Mouse (Mus musculus) neural tube, embryonic 11.5 days (tissue): ENCODE results near the gene Ric1. TPM values are rescaled to one million over a fixed set of nuclear protein-coding genes. Genes with fewer than 3 reads are reported as not detected.
"Not testable (repeated sequence)": the region's sequence is repeated elsewhere in the genome, so short reads cannot be mapped to it uniquely, and the experiment has no call there.

Experiments
- ATAC-seq: fragments of 200-750 bp; cut with Nextera tagmentation; 2 replicates; pipeline ENCODE4 v1.8.0; 2017; ENCODE audit warnings: moderate number of reproducible peaks, mild to moderate bottlenecking, moderate TSS enrichment, moderate library complexity; ENCODE audit not compliant: insufficient read depth, low FRiP score, low TSS enrichment
- DNase-seq: peaks from one replicate; pipeline ENCODE4 v3.0.0-alpha.2; 2015; ENCODE audit warnings: low spot score
- H3K27ac ChIP-seq: fragments of 300-500 bp; sonication (generic); 2 replicates; pipeline ENCODE4 v1.5.1; 2014; ENCODE audit warnings: low read depth, mild to moderate bottlenecking, low read length
- H3K27me3 ChIP-seq: fragments of 300-500 bp; sonication (generic); 2 replicates; pipeline ENCODE4 v1.6.1; 2014; ENCODE audit warnings: mild to moderate bottlenecking, low read length, mixed read lengths; ENCODE audit not compliant: control insufficient read depth, insufficient read depth
- H3K36me3 ChIP-seq: fragments of 300-500 bp; sonication (generic); 2 replicates; pipeline ENCODE4 v1.6.1; 2014; ENCODE audit warnings: mild to moderate bottlenecking, low read length, moderate library complexity, mixed read lengths; ENCODE audit not compliant: control insufficient read depth, insufficient read depth
- H3K4me1 ChIP-seq: fragments of 300-500 bp; sonication (generic); 2 replicates; pipeline ENCODE4 v1.6.1; 2014; ENCODE audit warnings: low read length, mixed read lengths; ENCODE audit not compliant: control insufficient read depth, insufficient read depth
- H3K4me2 ChIP-seq: fragments of 300-500 bp; sonication (generic); 2 replicates; pipeline ENCODE4 v1.6.1; 2014; ENCODE audit warnings: low read depth, mild to moderate bottlenecking, moderate library complexity
- H3K4me3 ChIP-seq: fragments of 300-500 bp; sonication (generic); 2 replicates; pipeline ENCODE4 v1.5.1; 2014; ENCODE audit warnings: low read depth, low read length
- H3K9ac ChIP-seq: fragments of 300-500 bp; sonication (generic); 2 replicates; pipeline ENCODE4 v1.6.1; 2014; ENCODE audit warnings: mild to moderate bottlenecking, low read length
- H3K9me3 ChIP-seq: fragments of 300-500 bp; sonication (generic); 2 replicates; pipeline ENCODE4 v1.6.1; 2016; ENCODE audit warnings: low read length; ENCODE audit not compliant: control insufficient read depth
- WGBS: fragments of 180-500 bp; shearing (Covaris S2); extraction: QIAGEN DNeasy Blood & Tissue Kit; methylation state at CpG from one replicate; pipeline ENCODE4 v1.1.7; 2014; 5-methylcytosine and 5-hydroxymethylcytosine counted together
- polyA plus RNA-seq: library from polyadenylated mRNA; unstranded; fragments of >200 nt; fragmentation: Nextera tagmentation; extraction: Ambion mirVana; gene quantifications from 2 replicates; pipeline ENCODE4 v1.2.1, GENCODE M21; 2014

Gene Ric1
- polyA plus RNA-seq, 1 experiment from 2014 or later: 14.4 TPM

- DNase-seq: no peak
- 75% methylated on average over 4 of the region's 4 CpGs for WGBS
- no peak overlapping the region for H3K4me3 ChIP-seq
- H3K27me3 ChIP-seq: no peaks in the 10 kb centered on the region
- H3K9ac ChIP-seq: no peak overlapping the region
- no peaks in the 10 kb centered on the region for H3K9me3 ChIP-seq
- ATAC-seq: no peak
- H3K27ac ChIP-seq: no peak overlapping the region
- no peaks in the 10 kb centered on the region for H3K36me3 ChIP-seq
- H3K4me2 ChIP-seq: no peak overlapping the region
- H3K4me1 ChIP-seq: no peaks in the 10 kb centered on the region
Observed at GRCm38 (mm10) chr19:29562166-29562565, 40.1 kb downstream of the Ric1 start.

GRCm38 (mm10) chr19:29562603-29563002 lies 40.5 kb downstream of the Ric1 start:
- Histone ChIP-seq H3K36me3 (no peaks in the 10 kb centered on the region), H3K9ac (no peak overlapping the region), H3K27me3 (no peaks in the 10 kb centered on the region), H3K4me2 (no peak overlapping the region), H3K9me3 (no peaks in the 10 kb centered on the region), H3K27ac (no peak overlapping the region), H3K4me3 (no peak overlapping the region), H3K4me1 (no peaks in the 10 kb centered on the region)
- WGBS: 69% methylated on average over 3 of the region's 3 CpGs
- DNase-seq: no peak
- ATAC-seq: no peak

GRCm38 (mm10) chr19:29563258-29563779 lies 41.2 kb downstream of the Ric1 start:
- no peaks in the 10 kb centered on the region for H3K4me1 ChIP-seq
- no peaks in the 10 kb centered on the region for H3K9me3 ChIP-seq
- 72% methylated on average over 7 of the region's 7 CpGs for WGBS
- no peak overlapping the region for H3K27ac ChIP-seq
- ATAC-seq (no peak), DNase-seq (peak; percentile 40)
- no peaks in the 10 kb centered on the region for H3K27me3 ChIP-seq
- H3K4me2 ChIP-seq: no peak overlapping the region
- no peaks in the 10 kb centered on the region for H3K36me3 ChIP-seq
- no peak overlapping the region for H3K9ac ChIP-seq
- no peak overlapping the region for H3K4me3 ChIP-seq

GRCm38 (mm10) chr19:29566512-29566911 lies 44.4 kb downstream of the Ric1 start:
- ATAC-seq: no peak
- Histone ChIP-seq H3K4me2 (no peak overlapping the region), H3K27me3 (no peaks in the 10 kb centered on the region), H3K36me3 (peaks cover 5% of the 10 kb centered on the region; the same call in 1 of the 2 replicates), H3K27ac (no peak overlapping the region), H3K9me3 (no peaks in the 10 kb centered on the region), H3K4me3 (no peak overlapping the region), H3K4me1 (no peaks in the 10 kb centered on the region), H3K9ac (no peak overlapping the region)
- WGBS: 88% methylated on average over 1 of the region's 1 CpGs
- DNase-seq: no peak

GRCm38 (mm10) chr19:29582439-29582838 lies 60.4 kb downstream of the Ric1 start:
- no peaks in the 10 kb centered on the region for H3K27me3 ChIP-seq
- 90% methylated on average over 2 of the region's 2 CpGs for WGBS

GRCm38 (mm10) chr19:29583734-29584133 lies 61.7 kb downstream of the Ric1 start:
- H3K4me1 ChIP-seq: no peaks in the 10 kb centered on the region
- H3K27me3 ChIP-seq: no peaks in the 10 kb centered on the region
- no peaks in the 10 kb centered on the region for H3K9me3 ChIP-seq
- H3K4me2 ChIP-seq: no peak overlapping the region
- DNase-seq: no peak
- no peak overlapping the region for H3K27ac ChIP-seq
- ATAC-seq: no peak
- H3K9ac ChIP-seq: no peak overlapping the region
- peaks cover 7% of the 10 kb centered on the region for H3K36me3 ChIP-seq
- no peak overlapping the region for H3K4me3 ChIP-seq
- 92% methylated on average over 6 of the region's 6 CpGs for whole genome bisulfite sequencing

More at GRCm38 (mm10) chr19:29582439-29582838, 60.4 kb downstream of the Ric1 start:
- no peak overlapping the region for H3K27ac ChIP-seq
- H3K4me3 ChIP-seq: no peak overlapping the region
- no peaks in the 10 kb centered on the region for H3K4me1 ChIP-seq
- H3K9ac ChIP-seq: no peak overlapping the region
- ATAC-seq (no peak), DNase-seq (no peak)
- H3K36me3 ChIP-seq: 0 out of 2 replicates have a peak, but pooled peaks cover 3% of the 10 kb centered on the region
- H3K9me3 ChIP-seq: no peaks in the 10 kb centered on the region
- no peak overlapping the region for H3K4me2 ChIP-seq

GRCm38 (mm10) chr19:29593783-29594182 lies 71.7 kb downstream of the Ric1 start:
- not testable (repeated sequence) for H3K36me3 ChIP-seq, DNase-seq, H3K9ac ChIP-seq, H3K27ac ChIP-seq, H3K4me1 ChIP-seq, H3K27me3 ChIP-seq, H3K9me3 ChIP-seq, ATAC-seq, H3K4me2 ChIP-seq, H3K4me3 ChIP-seq
- 84% methylated on average over 3 of the region's 3 CpGs for WGBS

- Histone ChIP-seq H3K27me3 (no peaks in the 10 kb centered on the region), H3K9ac (no peak overlapping the region), H3K4me3 (no peak overlapping the region), H3K9me3 (no peaks in the 10 kb centered on the region), H3K4me1 (no peaks in the 10 kb centered on the region), H3K4me2 (no peak overlapping the region), H3K36me3 (peaks cover 11% of the 10 kb centered on the region), H3K27ac (no peak overlapping the region)
- 91% methylated on average over 3 of the region's 3 CpGs for WGBS
- ATAC-seq: no peak
- no peak for DNase-seq
Observed at GRCm38 (mm10) chr19:29596276-29596675, 74.2 kb downstream of the Ric1 start.

- H3K27ac ChIP-seq: no peak overlapping the region
- H3K4me3 ChIP-seq: no peak overlapping the region
- H3K27me3 ChIP-seq: no peaks in the 10 kb centered on the region
- H3K9ac ChIP-seq: no peak overlapping the region
- peaks cover 11% of the 10 kb centered on the region for H3K36me3 ChIP-seq
- DNase-seq: no peak
- H3K9me3 ChIP-seq: no peaks in the 10 kb centered on the region
- WGBS: 92% methylated on average over 2 of the region's 2 CpGs
- ATAC-seq: no peak
- H3K4me2 ChIP-seq: no peak overlapping the region
- H3K4me1 ChIP-seq: no peaks in the 10 kb centered on the region
Observed at GRCm38 (mm10) chr19:29596985-29597384, 74.9 kb downstream of the Ric1 start.
